Mouse (Mus musculus) c-Kit-positive CD71-positive TER-119-positive erythroid progenitor cells, embryonic 14.5 days (primary cell): ENCODE measurements around the gene Neb.
"Not testable (repeated sequence)": the region's sequence is repeated elsewhere in the genome, so short reads cannot be mapped to it uniquely, and the experiment has no call there.

Experiments
- DNase-seq: peaks from one replicate; pipeline ENCODE4 v3.0.0-alpha.2; 2013; ENCODE audit warnings: low spot score

The Neb gene

GRCm38 (mm10) chr2:52179678-52180077 lies 198.6 kb downstream of the Neb start:
- DNase-seq, result no peak

GRCm38 (mm10) chr2:52177726-52178125 lies 200.5 kb downstream of the Neb start:
- DNase-seq, result no peak

GRCm38 (mm10) chr2:52177184-52177583 lies 201.1 kb downstream of the Neb start:
- no peak for DNase-seq

GRCm38 (mm10) chr2:52176537-52176936 lies 201.7 kb downstream of the Neb start:
- no peak for DNase-seq

GRCm38 (mm10) chr2:52174951-52175350 lies 203.3 kb downstream of the Neb start:
- no peak for DNase-seq

GRCm38 (mm10) chr2:52169243-52170005 lies 208.8 kb downstream of the Neb start:
- no peak for DNase-seq

GRCm38 (mm10) chr2:52153064-52153463 lies 225.2 kb downstream of the Neb start:
- no peak for DNase-seq

GRCm38 (mm10) chr2:52133351-52133750 lies 244.9 kb downstream of the Neb start:
- DNase-seq, result no peak

- not testable (repeated sequence) for DNase-seq
Measured at GRCm38 (mm10) chr2:52131370-52131769, 246.9 kb downstream of the Neb start.

GRCm38 (mm10) chr2:52114086-52114485 lies 264.2 kb downstream of the Neb start:
- no peak for DNase-seq
